Comparison of ENCODE assay signal across 27 mouse cellular contexts in genomic region chr15:103355420-103355819, GRCm38 (mm10). TPM values are rescaled to one million over a fixed set of nuclear protein-coding genes. Genes with fewer than 3 reads are reported as not detected.
DNase-seq lines count a peak whose midpoint lies in the region; ATAC-seq and TF ChIP-seq lines count a peak whose summit lies in the region.
"Had no signal": no experiment of that assay in that cellular context is flagged by ENCODE, and none has a peak within 500 bp of the region (broad histone marks: within the 10 kb centered on the region; RNA-seq: fewer than 3 reads in every experiment).

No protein-coding gene starts in this region.

- H3K36me3 ChIP-seq in heart, adult 2 months (ENCODE audit: control insufficient read depth, insufficient read depth, low read length), result peaks cover 18% of the 10 kb centered on the region
- H3K36me3 ChIP-seq in heart, embryonic 16.5 days (ENCODE audit: control insufficient read depth, insufficient read depth), result peaks cover 46% of the 10 kb centered on the region
- H3K36me3 ChIP-seq: hindbrain, embryonic 13.5 days; neural tube, embryonic 15.5 days had no signal

- H3K79me2 ChIP-seq in heart, adult 2 months (replicated peaks; ENCODE audit: control insufficient read depth, insufficient read depth, low read length), result no peaks in the 10 kb centered on the region; the same call in 1 of the 2 replicates

- ATAC-seq in heart, embryonic 16.5 days (replicated peaks; ENCODE audit: extremely low read depth, insufficient read depth, low FRiP score), result peak; percentile 76
- ATAC-seq: activated CD4-positive, CD25-positive, alpha-beta regulatory T cell, adult 4 months; CD4-positive, CD25-positive, alpha-beta regulatory T cell, adult 4 months; forebrain, embryonic 13.5 days; intestine, embryonic 16.5 days had no signal

- H3K27ac ChIP-seq in heart, adult 2 months, result peak overlapping the region; percentile 93
- peak overlapping the region; percentile 94 for H3K27ac ChIP-seq in heart, embryonic 16.5 days (ENCODE audit: low read length)
- no peak overlapping the region for H3K27ac ChIP-seq in cerebellum, adult 2 months (ENCODE audit: insufficient read depth, low read length)
- H3K27ac ChIP-seq: embryonic facial prominence, embryonic 10.5 days; embryonic facial prominence, embryonic 15.5 days; forebrain, embryonic 13.5 days; hindbrain, embryonic 13.5 days; liver, embryonic 14.5 days; lung, embryonic 15.5 days; neural tube, embryonic 15.5 days; stomach, embryonic 15.5 days had no signal

- H3K4me3 ChIP-seq in heart, adult 2 months, result no peak overlapping the region
- H3K4me3 ChIP-seq in heart, embryonic 16.5 days (ENCODE audit: low read length), result no peak overlapping the region
- no peak overlapping the region for H3K4me3 ChIP-seq in cerebellum, adult 2 months (replicated peaks; ENCODE audit: insufficient read depth, low read depth, low read length)
- H3K4me3 ChIP-seq: embryonic facial prominence, embryonic 10.5 days; embryonic facial prominence, embryonic 15.5 days; forebrain, embryonic 13.5 days; hindbrain, embryonic 13.5 days; lung, embryonic 15.5 days; neural tube, embryonic 15.5 days; stomach, embryonic 15.5 days had no signal

- DNase-seq in heart, adult 2 months, result no peak
- DNase-seq in heart, postnatal 14 days, result no peak
- DNase-seq in lung, postnatal 36 days, result peak; percentile 53
- no peak for DNase-seq in lung, adult 18-20 months
- no peak for DNase-seq in cerebellum, adult 2 months
- no peak for DNase-seq in cerebellum, adult 11-12 months
- DNase-seq: adrenal gland, adult 2 months; adrenal gland, postnatal 36 days; gastrocnemius, postnatal 36 days; kidney, adult 8-10 months; kidney, postnatal 10 days; liver; midbrain, embryonic 14.5 days; right cerebral cortex, postnatal 25 days had no signal

- H3K9ac ChIP-seq in heart, adult 2 months (ENCODE audit: low read depth, low read length), result no peak overlapping the region
- H3K9ac ChIP-seq in heart, embryonic 16.5 days (ENCODE audit: low read length), result peak overlapping the region; percentile 51
- H3K9ac ChIP-seq: embryonic facial prominence, embryonic 15.5 days; forebrain, embryonic 13.5 days; hindbrain, embryonic 13.5 days; liver, embryonic 14.5 days; lung, embryonic 15.5 days; neural tube, embryonic 15.5 days; stomach, embryonic 15.5 days had no signal

- H3K9me3 ChIP-seq in heart, embryonic 16.5 days (replicated peaks; ENCODE audit: control insufficient read depth, low read length), result no peaks in the 10 kb centered on the region
- H3K9me3 ChIP-seq: embryonic facial prominence, embryonic 10.5 days; embryonic facial prominence, embryonic 15.5 days; forebrain, embryonic 13.5 days; hindbrain, embryonic 13.5 days; lung, embryonic 15.5 days; neural tube, embryonic 15.5 days; stomach, embryonic 15.5 days had no signal

- no peaks in the 10 kb centered on the region for H3K27me3 ChIP-seq in heart, adult 2 months (ENCODE audit: control insufficient read depth, insufficient read depth, low read length)
- H3K27me3 ChIP-seq in heart, embryonic 16.5 days (ENCODE audit: control insufficient read depth, insufficient read depth, low read length), result no peaks in the 10 kb centered on the region
- no peaks in the 10 kb centered on the region for H3K27me3 ChIP-seq in cerebellum, adult 2 months (ENCODE audit: control insufficient read depth, insufficient read depth, low read length)
- H3K27me3 ChIP-seq: embryonic facial prominence, embryonic 15.5 days; forebrain, embryonic 13.5 days; hindbrain, embryonic 13.5 days; lung, embryonic 15.5 days; neural tube, embryonic 15.5 days; stomach, embryonic 15.5 days had no signal

- H3K4me1 ChIP-seq in heart, adult 2 months (ENCODE audit: control insufficient read depth, insufficient read depth, low read length), result peaks cover 26% of the 10 kb centered on the region
- peaks cover 58% of the 10 kb centered on the region for H3K4me1 ChIP-seq in heart, embryonic 16.5 days (ENCODE audit: control insufficient read depth, insufficient read depth, low read length)
- H3K4me1 ChIP-seq in cerebellum, adult 2 months (ENCODE audit: control insufficient read depth, insufficient read depth, low read length), result peaks cover 29% of the 10 kb centered on the region
- H3K4me1 ChIP-seq: forebrain, embryonic 13.5 days had no signal

- no peak for TF ChIP-seq EP300 in heart, adult 2 months (IDR thresholded peaks at IDR 0.05; ENCODE audit: insufficient read depth, low read depth, low read length)

- TF ChIP-seq POLR2A in heart, adult 2 months (IDR thresholded peaks at IDR 0.05; ENCODE audit: insufficient read depth, low read depth, low read length), result no peak
- no peak for TF ChIP-seq POLR2A in cerebellum, adult 2 months (IDR thresholded peaks at IDR 0.05; ENCODE audit: borderline replicate concordance, insufficient read depth, low read length)

- 24% methylated on average over 4 of the region's 4 CpGs for WGBS in heart, adult 2 months
- WGBS in heart, embryonic 16.5 days, result 47% methylated on average over 4 of the region's 4 CpGs
- 73% methylated on average over 4 of the region's 4 CpGs for WGBS in cerebellum, adult 2 months

- TF ChIP-seq CTCF in heart, adult 2 months (IDR thresholded peaks at IDR 0.05), result no peak
- no peak for TF ChIP-seq CTCF in cerebellum, adult 2 months (IDR thresholded peaks at IDR 0.05; ENCODE audit: borderline replicate concordance, insufficient read depth, low read depth, low read length)

- H3K4me2 ChIP-seq in heart, embryonic 16.5 days (ENCODE audit: low read depth, low read length), result peak overlapping the region; percentile 15
- H3K4me2 ChIP-seq: embryonic facial prominence, embryonic 15.5 days; forebrain, embryonic 13.5 days; hindbrain, embryonic 13.5 days; lung, embryonic 15.5 days; neural tube, embryonic 15.5 days; stomach, embryonic 15.5 days had no signal

- intact Hi-C loops in heart, adult 2 months (cut with DNase I), result no loop called here
- intact Hi-C loops in heart, postnatal 14 days (cut with DNase I), result no loop called here

RNA-seq across cellular contexts. Expression of gene Itga5, which starts 11.1 kb away (rescaled TPM):
- total RNA-seq in heart, adult 2 months (2021), result 10 to 100 TPM; 36.4 to 36.7 TPM
- 38.6 and 44.6 TPM in 2 replicates for polyA plus RNA-seq in heart, adult 2 months (2012; rRNA removed)
- 10 to 100 TPM; 61.1 to 70.4 TPM for total RNA-seq in heart, postnatal 14 days (2021)
- 64.0 and 72.7 TPM in 2 replicates for polyA plus RNA-seq in heart, embryonic 16.5 days (2015; fragmentation: Nextera tagmentation; extraction: Ambion mirVana)
- 1.6 TPM in 2 replicates for polyA plus RNA-seq in cerebellum, adult 2 months (2012; rRNA removed)

RNA-seq across cellular contexts. Expression of gene Zfp385a, which starts 15.5 kb away (rescaled TPM):
- 10 to 100 TPM; 10.1 to 10.4 TPM for total RNA-seq in heart, adult 2 months (2021)
- 7.3 and 12.0 TPM in 2 replicates for polyA plus RNA-seq in heart, adult 2 months (2012; rRNA removed)
- total RNA-seq in heart, postnatal 14 days (2021), result 10 to 100 TPM; 16.6 to 18.4 TPM
- polyA plus RNA-seq in heart, embryonic 16.5 days (2015; fragmentation: Nextera tagmentation; extraction: Ambion mirVana), result 6.5 and 7.5 TPM in 2 replicates
- polyA plus RNA-seq in cerebellum, adult 2 months (2012; rRNA removed), result 91.4 and 96.6 TPM in 2 replicates
- polyA plus RNA-seq: activated CD4-positive, CD25-positive, alpha-beta regulatory T cell, adult 4 months; CD4-positive, CD25-positive, alpha-beta regulatory T cell, adult 4 months had no signal

RNA-seq across cellular contexts. Expression of gene Gpr84, which starts 45.0 kb away (rescaled TPM):
- not detected for total RNA-seq in heart, adult 2 months (2021)
- 0.06 TPM in 1 of 2 replicates, not detected in the other for polyA plus RNA-seq in heart, adult 2 months (2012; rRNA removed)
- not detected for total RNA-seq in heart, postnatal 14 days (2021)
- polyA plus RNA-seq in heart, embryonic 16.5 days (2015; fragmentation: Nextera tagmentation; extraction: Ambion mirVana), result 0.19 TPM in 1 of 2 replicates, not detected in the other
- polyA plus RNA-seq in cerebellum, adult 2 months (2012; rRNA removed), result 0.43 and 0.62 TPM in 2 replicates
- total RNA-seq: adrenal gland, adult 2 months; adrenal gland, postnatal 36 days; gastrocnemius, postnatal 36 days; heart, postnatal 10 days had no signal
- polyA plus RNA-seq: activated CD4-positive, CD25-positive, alpha-beta regulatory T cell, adult 4 months; CD4-positive, CD25-positive, alpha-beta regulatory T cell, adult 4 months had no signal

Comparison
In these comparisons a context has a peak if more than half of its experiments do, and no peak if none do; other contexts are left out.
1. RNA of gene Itga5, which starts 11.1 kb away (polyA plus RNA-seq): 64.0 to 72.7 TPM in heart, embryonic 16.5 days and 38.6 to 44.6 TPM in heart, adult 2 months; 1.6 TPM in cerebellum, adult 2 months; every median in the first group is over 10 times any median in the second.